Mouse (Mus musculus) spleen, adult 10 weeks (tissue): ENCODE data around the gene Cct8. TPM values are rescaled to one million over a fixed set of nuclear protein-coding genes. Genes with fewer than 3 reads are reported as not detected.

Source experiments
- polyA plus RNA-seq: library from polyadenylated mRNA; stranded (reverse); fragments of 350-450 nt; fragmentation: Illumina TruSeq; extraction: RNeasy Lipid Tissue Mini Kit (QIAGEN cat#74804); gene quantifications from one replicate; pipeline ENCODE4 v1.2.3, GENCODE M21; 2015; ENCODE audit warnings: low replicate concordance; ENCODE audit not compliant: insufficient read depth

Gene Cct8
- polyA plus RNA-seq, result 347 TPM

GRCm38 (mm10) chr16:87495716-87496447 is at the start of gene Cct8:
TSS of gene Cct8 (minus strand) at chr16:87495873.

GRCm38 (mm10) chr16:87454419-87455179 is 41.1 kb downstream of the Cct8 start, which contains the start of gene Usp16:
TSS of gene Usp16 (plus strand) at chr16:87454703.

GRCm38 (mm10) chr16:87440184-87440686 is 55.4 kb downstream of the Cct8 start, which contains the start of gene Rwdd2b:
TSS of gene Rwdd2b (minus strand) at chr16:87440573.

Other genes with a start within 250 kb of the Cct8 start
- gene N6amt1, start 141.7 kb downstream of the Cct8 start, polyA plus RNA-seq, result 19.4 TPM
- 32.8 TPM for gene Ltn1, start 63.3 kb downstream of the Cct8 start, polyA plus RNA-seq
- 13.9 TPM for gene Rwdd2b, start 55.3 kb downstream of the Cct8 start, polyA plus RNA-seq
- 141 TPM for gene Usp16, start 41.2 kb downstream of the Cct8 start, polyA plus RNA-seq
- gene Map3k7cl, start 57.5 kb upstream of the Cct8 start, polyA plus RNA-seq, result 1.9 TPM
- 24.2 TPM for gene Bach1, start 203.1 kb upstream of the Cct8 start, polyA plus RNA-seq